Comparison of ENCODE assay signal across 11 mouse cellular contexts in genomic region chr5:103160314-103161195, GRCm38 (mm10). TPM values are rescaled to one million over a fixed set of nuclear protein-coding genes. Genes with fewer than 3 reads are reported as not detected.
DNase-seq lines count a peak whose midpoint lies in the region; ATAC-seq and TF ChIP-seq lines count a peak whose summit lies in the region.
"Had no signal": no experiment of that assay in that cellular context is flagged by ENCODE, and none has a peak within 500 bp of the region (broad histone marks: within the 10 kb centered on the region; RNA-seq: fewer than 3 reads in every experiment).

No protein-coding gene starts in this region.

- H3K9ac ChIP-seq in hindbrain, postnatal 0 days (replicated peaks; ENCODE audit: low read length): no peak overlapping the region
- no peak overlapping the region for H3K9ac ChIP-seq in neural tube, embryonic 14.5 days (replicated peaks; ENCODE audit: low read depth, low read length)
- H3K9ac ChIP-seq: liver, embryonic 15.5 days had no signal

- no peaks in the 10 kb centered on the region for H3K27me3 ChIP-seq in hindbrain, postnatal 0 days (ENCODE audit: insufficient read depth, low read length)
- no peaks in the 10 kb centered on the region for H3K27me3 ChIP-seq in neural tube, embryonic 14.5 days (ENCODE audit: control insufficient read depth, insufficient read depth, low read length)
- H3K27me3 ChIP-seq: liver, embryonic 15.5 days had no signal

- no peak for TF ChIP-seq CTCF in left cerebral cortex, adult 2 months (IDR thresholded peaks at IDR 0.05)
- TF ChIP-seq CTCF in embryonic fibroblast, embryonic 13.5 days (IDR thresholded peaks at IDR 0.05; ENCODE audit: borderline replicate concordance, insufficient read depth, low read length): no peak
- no peak for TF ChIP-seq CTCF in hindbrain, postnatal 0 days (IDR thresholded peaks at IDR 0.05; ENCODE audit: low read depth)

- no peak for TF ChIP-seq POLR2A in embryonic fibroblast, embryonic 13.5 days (IDR thresholded peaks at IDR 0.05; ENCODE audit: low read depth, low read length)

- no peak for DNase-seq in left cerebral cortex, adult 2 months (ENCODE audit: extremely low spot score in 1 of 2, low spot score in 2 of 2)
- no peak for DNase-seq in left cerebral cortex, adult 8-10 months (ENCODE audit: low spot score in 2 of 2)
- peak; percentile 58 for DNase-seq in hindbrain, postnatal 0 days (ENCODE audit: low spot score)
- DNase-seq in spleen, postnatal 36 days (ENCODE audit: low spot score in 2 of 2): no peak
- DNase-seq in thymus, postnatal 10 days (ENCODE audit: low spot score in 2 of 2): no peak
- DNase-seq: gastrocnemius, postnatal 10 days; kidney, postnatal 25 days had no signal

- H3K27ac ChIP-seq in left cerebral cortex, adult 2 months: peak overlapping the region; percentile 77; the same call in 1 of the 2 replicates
- H3K27ac ChIP-seq in embryonic fibroblast, embryonic 13.5 days (ENCODE audit: insufficient read depth, low read length): 0 out of 2 replicates have a peak overlapping the region, but pooled peaks have one; percentile 11
- peak overlapping the region; percentile 85 for H3K27ac ChIP-seq in hindbrain, postnatal 0 days
- H3K27ac ChIP-seq in neural tube, embryonic 14.5 days (ENCODE audit: low read depth, low read length): peak overlapping the region; percentile 85
- H3K27ac ChIP-seq: liver, embryonic 15.5 days had no signal

- H3K4me3 ChIP-seq in left cerebral cortex, adult 2 months: peak overlapping the region; percentile 18; the same call in 1 of the 2 replicates
- no peak overlapping the region for H3K4me3 ChIP-seq in embryonic fibroblast, embryonic 13.5 days (ENCODE audit: insufficient read depth, low read length)
- no peak overlapping the region for H3K4me3 ChIP-seq in hindbrain, postnatal 0 days (ENCODE audit: low read length)
- no peak overlapping the region for H3K4me3 ChIP-seq in neural tube, embryonic 14.5 days (ENCODE audit: low read depth, low read length)
- H3K4me3 ChIP-seq: liver, embryonic 15.5 days had no signal

- no peaks in the 10 kb centered on the region for H3K4me1 ChIP-seq in embryonic fibroblast, embryonic 13.5 days (ENCODE audit: control insufficient read depth, insufficient read depth, low read length)
- peaks cover 23% of the 10 kb centered on the region for H3K4me1 ChIP-seq in hindbrain, postnatal 0 days (ENCODE audit: insufficient read depth, low read length)
- peaks cover 18% of the 10 kb centered on the region for H3K4me1 ChIP-seq in neural tube, embryonic 14.5 days (ENCODE audit: control insufficient read depth, insufficient read depth, low read length)
- H3K4me1 ChIP-seq: liver, embryonic 15.5 days had no signal

- ATAC-seq in hindbrain, postnatal 0 days: peak; percentile 55; the same call in 1 of the 2 replicates
- peak; percentile 82 for ATAC-seq in neural tube, embryonic 14.5 days (ENCODE audit: low read depth)
- no peak for ATAC-seq in monocyte, adult 5-6 weeks (replicated peaks; ENCODE audit: insufficient number of reproducible peaks, low FRiP score, low TSS enrichment, poor library complexity, severe bottlenecking)

- 22% methylated on average over 8 of the region's 8 CpGs for WGBS in hindbrain, postnatal 0 days
- 18% methylated on average over 8 of the region's 8 CpGs for WGBS in neural tube, embryonic 14.5 days

- H3K9me3 ChIP-seq in hindbrain, postnatal 0 days (ENCODE audit: low read length): no peaks in the 10 kb centered on the region
- no peaks in the 10 kb centered on the region for H3K9me3 ChIP-seq in neural tube, embryonic 14.5 days (ENCODE audit: control insufficient read depth, low read length)
- H3K9me3 ChIP-seq: liver, embryonic 15.5 days had no signal

- no peaks in the 10 kb centered on the region for H3K36me3 ChIP-seq in hindbrain, postnatal 0 days (ENCODE audit: insufficient read depth, low read length)
- no peaks in the 10 kb centered on the region for H3K36me3 ChIP-seq in neural tube, embryonic 14.5 days (ENCODE audit: control insufficient read depth, insufficient read depth, low read length)
- H3K36me3 ChIP-seq: liver, embryonic 15.5 days had no signal

- peak overlapping the region; percentile 30; the same call in 1 of the 2 replicates for H3K4me2 ChIP-seq in hindbrain, postnatal 0 days (ENCODE audit: low read depth, low read length)
- H3K4me2 ChIP-seq in neural tube, embryonic 14.5 days (ENCODE audit: low read depth, low read length): peak overlapping the region; percentile 9; the same call in 1 of the 2 replicates
- H3K4me2 ChIP-seq: liver, embryonic 15.5 days had no signal

- intact Hi-C loops in left cerebral cortex, adult 2 months (cut with DNase I): loop anchor here (1.0 to 5.0 kb wide), 2 partner anchors 51 to 138 kb away; partner anchors contain the start of gene Mapk10

RNA-seq across cellular contexts. Expression of gene Mapk10, which starts 50.6 kb away (rescaled TPM):
- total RNA-seq in left cerebral cortex, adult 2 months (2021): 100 to 1,000 TPM; 475 to 532 TPM
- total RNA-seq in left cerebral cortex, adult 8-10 months (2022): 100 to 1,000 TPM; 474 to 541 (median 500) TPM
- polyA plus RNA-seq in embryonic fibroblast, embryonic 13.5 days (2011; ENCODE audit: insufficient read length, low read depth, missing spikeins): 0.16 and 0.57 TPM in 2 replicates
- 23.4 and 108 TPM in 2 replicates for total RNA-seq in hindbrain, postnatal 0 days (2014; rRNA removed)
- polyA plus RNA-seq in hindbrain, postnatal 0 days (2015; fragmentation: Nextera tagmentation; extraction: Ambion mirVana): 69.6 and 80.1 TPM in 2 replicates
- 106 and 115 TPM in 2 replicates for polyA plus RNA-seq in neural tube, embryonic 14.5 days (2014; fragmentation: Nextera tagmentation; extraction: Ambion mirVana)
- not detected in 3 replicates for total RNA-seq in monocyte, adult 5-6 weeks (2017)

Comparison
In these comparisons a context has a peak if more than half of its experiments do, and no peak if none do; other contexts are left out.
1. H3K27ac ChIP-seq: peak in every context shown above with its lines; median percentile 85 in hindbrain, postnatal 0 days; 85 in neural tube, embryonic 14.5 days; 77 in left cerebral cortex, adult 2 months; 11 in embryonic fibroblast, embryonic 13.5 days.
2. RNA of gene Mapk10, which starts 50.6 kb away (total RNA-seq): 475 to 532 TPM in left cerebral cortex, adult 2 months, 474 to 541 TPM in left cerebral cortex, adult 8-10 months and 23.4 to 108 TPM in hindbrain, postnatal 0 days; not detected in monocyte, adult 5-6 weeks; every median in the first group is over 10 times any median in the second.